Mouse (Mus musculus): Measurements from ENCODE around the gene Gpc5.

GRCm38 (mm10) chr14:116137772-116138171, 1045.8 kb downstream of the Gpc5 start:
- TF ChIP-seq POLR2A (IDR thresholded peaks at IDR 0.05; ENCODE audit: borderline replicate concordance, insufficient read depth, low read length): no peak
- TF ChIP-seq CTCF (IDR thresholded peaks at IDR 0.05; ENCODE audit: borderline replicate concordance, insufficient read depth, low read depth, low read length): no peak
